Mouse (Mus musculus) MN1 (cell line): ENCODE measurements around the gene Sspo.
A peak's percentile ranks its signal among the peaks of the same experiment; 100 is the strongest.

ENCODE experiments used
- DNase-seq: peaks from one replicate; pipeline ENCODE4 v3.0.0-alpha.2; 2016; ENCODE audit warnings: low spot score

The Sspo gene

GRCm38 (mm10) chr6:48435706-48436349 lies 12.2 kb upstream of the Sspo start:
- DNase-seq, result no peak

GRCm38 (mm10) chr6:48437679-48438376 lies 10.2 kb upstream of the Sspo start:
- DNase-seq, result no peak

- no peak for DNase-seq
Measured at GRCm38 (mm10) chr6:48438475-48439125, 9.4 kb upstream of the Sspo start.

- no peak for DNase-seq
Measured at GRCm38 (mm10) chr6:48439654-48440053, 8.4 kb upstream of the Sspo start.

- peak; percentile 14 for DNase-seq
Measured at GRCm38 (mm10) chr6:48440306-48441014, 7.6 kb upstream of the Sspo start.

GRCm38 (mm10) chr6:48443592-48444309 lies 4.3 kb upstream of the Sspo start:
- peak; percentile 91 for DNase-seq

GRCm38 (mm10) chr6:48444310-48445180 lies 3.5 kb upstream of the Sspo start:
- DNase-seq, result no peak

GRCm38 (mm10) chr6:48445181-48446101 lies 2.6 kb upstream of the Sspo start, which contains the start of gene Zfp467:
Zfp467 (minus strand) TSS chr6:48445825.
- DNase-seq, result peak; percentile 62

- DNase-seq, result no peak
Measured at GRCm38 (mm10) chr6:48446256-48446655, 1.8 kb upstream of the Sspo start.

GRCm38 (mm10) chr6:48446896-48447295 lies 1.1 kb upstream of the Sspo start:
- DNase-seq, result no peak

- no peak for DNase-seq
Measured at GRCm38 (mm10) chr6:48448527-48448926, 498 bp downstream of the Sspo start.

GRCm38 (mm10) chr6:48452151-48452550 lies 4.1 kb downstream of the Sspo start:
- DNase-seq, result no peak

- DNase-seq, result no peak
Measured at GRCm38 (mm10) chr6:48452771-48453170, 4.7 kb downstream of the Sspo start.

- DNase-seq, result no peak
Measured at GRCm38 (mm10) chr6:48464966-48465679, 17.1 kb downstream of the Sspo start.

- no peak for DNase-seq
Measured at GRCm38 (mm10) chr6:48466715-48467114, 18.7 kb downstream of the Sspo start.

- DNase-seq, result no peak
Measured at GRCm38 (mm10) chr6:48467490-48467889, 19.5 kb downstream of the Sspo start.

GRCm38 (mm10) chr6:48470739-48471138 lies 22.7 kb downstream of the Sspo start:
- DNase-seq, result no peak

GRCm38 (mm10) chr6:48478446-48478845 lies 30.4 kb downstream of the Sspo start:
- peak; percentile 28 for DNase-seq

- DNase-seq, result peak; percentile 84
Measured at GRCm38 (mm10) chr6:48482501-48482900, 34.5 kb downstream of the Sspo start.
